Comparison of ENCODE assay signal across 31 mouse cellular contexts in genomic region chr5:16468560-16468959, GRCm38 (mm10).
A peak's percentile ranks its signal among the peaks of the same experiment; 100 is the strongest.
DNase-seq lines count a peak whose midpoint lies in the region; ATAC-seq and TF ChIP-seq lines count a peak whose summit lies in the region.
"Had no signal": no experiment of that assay in that cellular context is flagged by ENCODE, and none has a peak within 500 bp of the region (broad histone marks: within the 10 kb centered on the region; RNA-seq: fewer than 3 reads in every experiment).

No protein-coding gene starts in this region.

- peaks cover 21% of the 10 kb centered on the region for H3K4me1 ChIP-seq in liver, embryonic 11.5 days (replicated peaks; ENCODE audit: control insufficient read depth, insufficient read depth, low read length)
- H3K4me1 ChIP-seq in liver, embryonic 15.5 days (replicated peaks): peaks cover 35% of the 10 kb centered on the region

- no peaks in the 10 kb centered on the region for H3K36me3 ChIP-seq in liver, embryonic 11.5 days (ENCODE audit: control insufficient read depth, insufficient read depth, low read length)
- no peaks in the 10 kb centered on the region for H3K36me3 ChIP-seq in liver, embryonic 15.5 days (replicated peaks)
- H3K36me3 ChIP-seq: embryonic facial prominence, embryonic 12.5 days; heart, embryonic 13.5 days; hindbrain, embryonic 15.5 days; kidney, embryonic 15.5 days; limb, embryonic 12.5 days; neural tube, embryonic 15.5 days had no signal

- no peaks in the 10 kb centered on the region for H3K9me3 ChIP-seq in liver, embryonic 11.5 days (ENCODE audit: control insufficient read depth, low read length)
- no peaks in the 10 kb centered on the region for H3K9me3 ChIP-seq in liver, embryonic 15.5 days (replicated peaks)
- H3K9me3 ChIP-seq: embryonic facial prominence, embryonic 12.5 days; heart, embryonic 13.5 days; hindbrain, embryonic 15.5 days; kidney, embryonic 15.5 days; limb, embryonic 12.5 days; neural tube, embryonic 15.5 days had no signal

- no peak for DNase-seq in liver, embryonic 11.5 days (ENCODE audit: low spot score)
- DNase-seq in liver: no peak
- DNase-seq in c-Kit-positive CD71-positive TER-119-positive erythroid progenitor cells, embryonic 14.5 days (ENCODE audit: low spot score): peak; percentile 34
- no peak for DNase-seq in embryo, embryonic 10.5 days (ENCODE audit: low spot score)
- DNase-seq in gastrocnemius, adult 2 months: no peak
- DNase-seq in retina, embryonic 14.5 days (ENCODE audit: low spot score): no peak
- DNase-seq: adrenal gland, adult 8-10 months; cerebellum, adult 18-20 months; cerebellum, postnatal 14 days; gastrocnemius, postnatal 10 days; heart, postnatal 10 days; kidney, adult 11 months; kidney, postnatal 25 days; lung, adult 18-20 months; lung, postnatal 4 days; midbrain, embryonic 14.5 days; right cerebral cortex, adult 18-20 months; spleen, adult 18-20 months; thymus, adult 2 months; thymus, postnatal 36 days had no signal

- 46% methylated on average over 2 of the region's 2 CpGs for WGBS in liver, embryonic 11.5 days
- WGBS in liver, embryonic 15.5 days (ENCODE audit: insufficient replicate concordance): 19% methylated on average over 2 of the region's 2 CpGs

- no peak overlapping the region for H3K4me3 ChIP-seq in liver, embryonic 11.5 days (ENCODE audit: low read depth, low read length)
- no peak overlapping the region for H3K4me3 ChIP-seq in liver, embryonic 15.5 days (replicated peaks)
- no peak overlapping the region for H3K4me3 ChIP-seq in gastrocnemius, adult 2 months
- H3K4me3 ChIP-seq: embryonic facial prominence, embryonic 12.5 days; heart, embryonic 13.5 days; hindbrain, embryonic 15.5 days; kidney, embryonic 15.5 days; left cerebral cortex, adult 2 months; limb, embryonic 12.5 days; neural tube, embryonic 15.5 days had no signal

- 0 out of 2 replicates have a peak overlapping the region, but pooled peaks have one; percentile 13 for H3K4me2 ChIP-seq in liver, embryonic 11.5 days
- peak overlapping the region; percentile 55; the same call in 1 of the 2 replicates for H3K4me2 ChIP-seq in liver, embryonic 15.5 days
- H3K4me2 ChIP-seq: embryonic facial prominence, embryonic 12.5 days; heart, embryonic 13.5 days; hindbrain, embryonic 15.5 days; kidney, embryonic 15.5 days; limb, embryonic 12.5 days; neural tube, embryonic 15.5 days had no signal

- H3K9ac ChIP-seq in liver, embryonic 11.5 days (ENCODE audit: low read depth, low read length): no peak overlapping the region
- no peak overlapping the region for H3K9ac ChIP-seq in liver, embryonic 15.5 days
- H3K9ac ChIP-seq: embryonic facial prominence, embryonic 12.5 days; heart, embryonic 13.5 days; hindbrain, embryonic 15.5 days; kidney, embryonic 15.5 days; limb, embryonic 12.5 days; neural tube, embryonic 15.5 days had no signal

- no peaks in the 10 kb centered on the region for H3K27me3 ChIP-seq in liver, embryonic 11.5 days (replicated peaks; ENCODE audit: control insufficient read depth, insufficient read depth, low read length)
- no peaks in the 10 kb centered on the region for H3K27me3 ChIP-seq in liver, embryonic 15.5 days
- H3K27me3 ChIP-seq: embryonic facial prominence, embryonic 12.5 days; heart, embryonic 13.5 days; hindbrain, embryonic 15.5 days; kidney, embryonic 15.5 days; limb, embryonic 12.5 days; neural tube, embryonic 15.5 days had no signal

- no peak for TF ChIP-seq CTCF in gastrocnemius, adult 2 months (IDR thresholded peaks at IDR 0.05)

- peak; percentile 88 for ATAC-seq in liver, embryonic 11.5 days (replicated peaks; ENCODE audit: low FRiP score)
- ATAC-seq in liver, embryonic 15.5 days (ENCODE audit: insufficient read depth): peak; percentile 77
- ATAC-seq: forebrain, embryonic 16.5 days; inflammation-experienced regulatory T-cells, adult 6 months; lung, postnatal 0 days had no signal

- intact Hi-C loops in gastrocnemius, adult 2 months (cut with DNase I): no loop called here

- H3K27ac ChIP-seq in liver, embryonic 11.5 days (ENCODE audit: low read depth, low read length): no peak overlapping the region; the same call in 1 of the 2 replicates
- H3K27ac ChIP-seq in liver, embryonic 15.5 days (replicated peaks): no peak overlapping the region
- H3K27ac ChIP-seq in gastrocnemius, adult 2 months: no peak overlapping the region
- H3K27ac ChIP-seq: embryonic facial prominence, embryonic 12.5 days; heart, embryonic 13.5 days; hindbrain, embryonic 15.5 days; kidney, embryonic 15.5 days; left cerebral cortex, adult 2 months; limb, embryonic 12.5 days; neural tube, embryonic 15.5 days had no signal
